Mouse (Mus musculus) stomach, postnatal 0 days (tissue): ENCODE data around the gene Abhd14b. TPM values are rescaled to one million over a fixed set of nuclear protein-coding genes. Genes with fewer than 3 reads are reported as not detected.
A peak's percentile ranks its signal among the peaks of the same experiment; 100 is the strongest.

Experiments used
- ATAC-seq: fragments of 200-750 bp; cut with Nextera tagmentation; 2 replicates; pipeline ENCODE4 v1.8.0; 2017; ENCODE audit not compliant: low FRiP score, low TSS enrichment
- DNase-seq: peaks from one replicate; pipeline ENCODE4 v3.0.0-alpha.2; 2016; ENCODE audit warnings: low spot score
- H3K27ac ChIP-seq: fragments of 300-500 bp; sonication (generic); replicated peaks from 2 replicates; pipeline ENCODE4 v1.5.1; 2014; ENCODE audit warnings: mild to moderate bottlenecking, control low read depth
- H3K27me3 ChIP-seq: fragments of 300-500 bp; sonication (generic); 2 replicates; pipeline ENCODE4 v1.6.1; 2014; ENCODE audit warnings: low read length; ENCODE audit not compliant: control insufficient read depth, insufficient read depth
- H3K36me3 ChIP-seq: fragments of 300-500 bp; sonication (generic); 2 replicates; pipeline ENCODE4 v1.6.1; 2014; ENCODE audit warnings: low read length, mixed read lengths; ENCODE audit not compliant: control insufficient read depth, insufficient read depth
- H3K4me1 ChIP-seq: fragments of 300-500 bp; sonication (generic); replicated peaks from 2 replicates; pipeline ENCODE4 v1.6.1; 2014; ENCODE audit warnings: antibody characterized with exemption; ENCODE audit not compliant: control insufficient read depth, insufficient read depth
- H3K4me2 ChIP-seq: fragments of 300-500 bp; sonication (generic); replicated peaks from 2 replicates; pipeline ENCODE4 v1.6.1; 2014; ENCODE audit warnings: low read depth, mild to moderate bottlenecking, control low read depth, moderate library complexity
- H3K4me3 ChIP-seq: fragments of 300-500 bp; sonication (generic); 2 replicates; pipeline ENCODE4 v1.5.1; 2014; ENCODE audit warnings: low read depth, low read length, control low read depth
- H3K9ac ChIP-seq: fragments of 300-500 bp; sonication (generic); 2 replicates; pipeline ENCODE4 v1.6.1; 2014; ENCODE audit warnings: mild to moderate bottlenecking, low read length, control low read depth, mixed read lengths
- H3K9me3 ChIP-seq: fragments of 300-500 bp; sonication (generic); 2 replicates; pipeline ENCODE4 v1.6.1; 2016; ENCODE audit warnings: low read length; ENCODE audit not compliant: control insufficient read depth
- CTCF ChIP-seq: IDR thresholded peaks from 2 replicates; pipeline ENCODE4 v1.5.1; 2016; ENCODE audit warnings: antibody characterized with exemption, low read depth, mild to moderate bottlenecking, moderate library complexity
- EP300 ChIP-seq: optimal IDR thresholded peaks from 2 replicates; pipeline ENCODE3; 2016; ENCODE audit warnings: antibody characterized with exemption
- WGBS: fragments of 180-500 bp; shearing (Covaris S2); extraction: QIAGEN DNeasy Blood & Tissue Kit; methylation state at CpG from one replicate; pipeline ENCODE4 v1.1.7; 2014; 5-methylcytosine and 5-hydroxymethylcytosine counted together
- polyA plus RNA-seq: library from polyadenylated mRNA; unstranded; fragments of >200 nt; fragmentation: Nextera tagmentation; extraction: Ambion mirVana; gene quantifications from 2 replicates; pipeline ENCODE4 v1.2.1, GENCODE M21; 2015

Gene Abhd14b
- polyA plus RNA-seq, 1 experiment from 2014 or later = 39.0 TPM

- no peak for ATAC-seq
- peaks cover 8% of the 10 kb centered on the region for H3K4me1 ChIP-seq
Measured at GRCm38 (mm10) chr9:106473753-106474105, 26.5 kb downstream of the Abhd14b start.

GRCm38 (mm10) chr9:106474456-106474855 lies 27.2 kb downstream of the Abhd14b start:
- 9% methylated on average over 6 of the region's 6 CpGs for WGBS
- Histone ChIP-seq H3K9me3 (no peaks in the 10 kb centered on the region), H3K9ac (peak overlapping the region; percentile 27; the same call in 1 of the 2 replicates)

More at GRCm38 (mm10) chr9:106473753-106474105, 26.5 kb downstream of the Abhd14b start:
- no peak overlapping the region for H3K4me3 ChIP-seq
- no peaks in the 10 kb centered on the region for H3K27me3 ChIP-seq
- H3K27ac ChIP-seq = no peak overlapping the region
- no peaks in the 10 kb centered on the region for H3K36me3 ChIP-seq
- no peak for TF ChIP-seq CTCF
- TF ChIP-seq EP300 = no peak
- H3K9ac ChIP-seq = no peak overlapping the region
- 59% methylated on average over 5 of the region's 5 CpGs for WGBS
- no peak overlapping the region for H3K4me2 ChIP-seq
- no peaks in the 10 kb centered on the region for H3K9me3 ChIP-seq
- no peak for DNase-seq

GRCm38 (mm10) chr9:106475046-106475445 lies 27.8 kb downstream of the Abhd14b start:
- Histone ChIP-seq H3K4me3 (no peak overlapping the region), H3K36me3 (no peaks in the 10 kb centered on the region), H3K4me2 (peak overlapping the region; percentile 20; the same call in 1 of the 2 replicates), H3K27ac (no peak overlapping the region), H3K9ac (peak overlapping the region; percentile 27; the same call in 1 of the 2 replicates), H3K4me1 (peaks cover 8% of the 10 kb centered on the region), H3K27me3 (no peaks in the 10 kb centered on the region), H3K9me3 (no peaks in the 10 kb centered on the region)
- DNase-seq (no peak), ATAC-seq (no peak)
- TF ChIP-seq EP300 = no peak
- no peak for TF ChIP-seq CTCF
- WGBS = 62% methylated on average over 7 of the region's 7 CpGs

More at GRCm38 (mm10) chr9:106474456-106474855, 27.2 kb downstream of the Abhd14b start:
- no peak overlapping the region for H3K4me2 ChIP-seq
- TF ChIP-seq EP300 (no peak), CTCF (peak; percentile 84)
- no peak for ATAC-seq
- no peak overlapping the region for H3K27ac ChIP-seq
- no peak overlapping the region for H3K4me3 ChIP-seq
- H3K27me3 ChIP-seq = no peaks in the 10 kb centered on the region
- H3K36me3 ChIP-seq = no peaks in the 10 kb centered on the region
- peak; percentile 80 for DNase-seq
- peaks cover 8% of the 10 kb centered on the region for H3K4me1 ChIP-seq

- Histone ChIP-seq H3K27me3 (no peaks in the 10 kb centered on the region), H3K9me3 (no peaks in the 10 kb centered on the region), H3K4me3 (peak within 1 kb of the TSS; percentile 29), H3K9ac (peak within 1 kb of the TSS; percentile 32), H3K36me3 (peaks cover under 1% of the 10 kb centered on the region; the same call in 1 of the 2 replicates), H3K4me2 (peak within 1 kb of the TSS; percentile 49), H3K27ac (peak within 1 kb of the TSS; percentile 83), H3K4me1 (peaks cover 8% of the 10 kb centered on the region)
- no peak for DNase-seq
- WGBS = 78% methylated on average over 10 of the region's 10 CpGs
- TF ChIP-seq CTCF = no peak
- no peak for TF ChIP-seq EP300
- no peak for ATAC-seq
Measured at GRCm38 (mm10) chr9:106475663-106476001, 28.4 kb downstream of the Abhd14b start, which contains the start of gene Rrp9. TSS of gene Rrp9 (plus strand) at chr9:106475963.

GRCm38 (mm10) chr9:106476002-106476923 lies 29.0 kb downstream of the Abhd14b start:
- Histone ChIP-seq H3K9me3 (no peaks in the 10 kb centered on the region), H3K4me2 (peak overlapping the region; percentile 49), H3K9ac (peak overlapping the region; percentile 32), H3K4me1 (peaks cover 8% of the 10 kb centered on the region), H3K36me3 (peaks cover 2% of the 10 kb centered on the region; the same call in 1 of the 2 replicates), H3K27me3 (no peaks in the 10 kb centered on the region), H3K27ac (peak overlapping the region; percentile 83), H3K4me3 (peak overlapping the region; percentile 29)
- peak; percentile 53 for ATAC-seq
- TF ChIP-seq EP300 (no peak), CTCF (no peak)
- peak; percentile 63 for DNase-seq
- WGBS = 9% methylated on average over 16 of the region's 16 CpGs
